Mouse (Mus musculus) stomach, postnatal 0 days (tissue): ENCODE data around the gene Max.

ENCODE experiments used
- CTCF ChIP-seq: IDR thresholded peaks from 2 replicates; pipeline ENCODE4 v1.5.1; 2016; ENCODE audit warnings: antibody characterized with exemption, low read depth, mild to moderate bottlenecking, moderate library complexity
- EP300 ChIP-seq: optimal IDR thresholded peaks from 2 replicates; pipeline ENCODE3; 2016; ENCODE audit warnings: antibody characterized with exemption

DNA sequence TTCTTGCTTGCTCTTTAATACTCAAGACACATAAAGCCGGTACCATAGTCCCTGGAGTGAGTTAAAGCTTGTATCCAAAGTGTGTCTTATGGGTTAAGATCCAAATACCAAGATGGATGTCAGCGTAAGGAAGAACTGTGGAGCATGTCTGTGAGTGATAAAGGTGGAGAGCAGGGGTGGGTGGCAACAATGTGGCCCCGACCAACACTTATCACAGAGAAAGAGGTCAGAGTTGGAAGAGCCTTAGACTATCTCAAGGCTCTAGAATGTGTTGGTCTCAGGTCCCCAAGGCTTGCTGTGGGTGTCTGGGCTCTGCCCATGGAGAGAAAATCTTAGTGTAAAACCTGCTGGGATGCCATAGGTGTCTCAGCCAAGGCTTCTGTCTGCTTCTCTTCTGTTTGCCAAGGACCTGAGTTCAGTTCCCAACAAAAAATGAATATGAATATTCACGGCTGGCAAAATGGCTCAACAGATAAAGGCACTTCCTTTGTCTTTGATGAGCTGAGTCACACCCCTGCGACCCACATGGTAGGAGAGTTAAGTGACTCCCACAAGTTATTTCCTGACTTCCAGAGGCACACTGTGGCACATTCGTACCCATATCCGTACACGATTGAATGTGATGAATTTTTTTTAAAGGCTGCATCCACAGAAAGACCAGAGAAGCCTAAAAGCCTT lies 40.7 kb upstream of the Max start:
- TF ChIP-seq CTCF, result no peak
- TF ChIP-seq EP300, result no peak
